Mouse (Mus musculus) liver, embryonic 13.5 days (tissue): ENCODE measurements around the gene Pi4kb. TPM values are rescaled to one million over a fixed set of nuclear protein-coding genes. Genes with fewer than 3 reads are reported as not detected.
A peak's percentile ranks its signal among the peaks of the same experiment; 100 is the strongest.

Experiments used
- ATAC-seq: fragments of 200-750 bp; cut with Nextera tagmentation; 2 replicates; pipeline ENCODE4 v1.8.0; 2017; ENCODE audit warnings: low read depth, mild to moderate bottlenecking, moderate number of reproducible peaks, moderate library complexity
- DNase-seq: peaks from one replicate; pipeline ENCODE4 v3.0.0; 2022
- H3K27ac ChIP-seq: fragments of 300-500 bp; sonication (generic); 2 replicates; pipeline ENCODE4 v1.5.1; 2015; ENCODE audit warnings: moderate library complexity, mild to moderate bottlenecking, inconsistent platforms
- H3K27me3 ChIP-seq: fragments of 300-500 bp; sonication (generic); 2 replicates; pipeline ENCODE4 v1.6.1; 2015; ENCODE audit warnings: mild to moderate bottlenecking, inconsistent platforms
- H3K36me3 ChIP-seq: fragments of 300-500 bp; sonication (generic); 2 replicates; pipeline ENCODE4 v1.6.1; 2015; ENCODE audit warnings: mild to moderate bottlenecking, inconsistent platforms
- H3K4me1 ChIP-seq: fragments of 300-500 bp; sonication (generic); replicated peaks from 2 replicates; pipeline ENCODE4 v1.6.1; 2015; ENCODE audit warnings: inconsistent platforms
- H3K4me2 ChIP-seq: fragments of 300-500 bp; sonication (generic); 2 replicates; pipeline ENCODE4 v1.6.1; 2015; ENCODE audit warnings: inconsistent platforms, mild to moderate bottlenecking, moderate library complexity
- H3K4me3 ChIP-seq: fragments of 300-500 bp; sonication (generic); replicated peaks from 2 replicates; pipeline ENCODE4 v1.5.1; 2015; ENCODE audit warnings: mild to moderate bottlenecking, inconsistent platforms
- H3K9ac ChIP-seq: fragments of 300-500 bp; sonication (generic); 2 replicates; pipeline ENCODE4 v1.6.1; 2015; ENCODE audit warnings: mild to moderate bottlenecking, inconsistent platforms
- H3K9me3 ChIP-seq: fragments of 300-500 bp; sonication (generic); replicated peaks from 2 replicates; pipeline ENCODE4 v1.6.1; 2016; ENCODE audit warnings: inconsistent platforms
- WGBS: fragments of 180-500 bp; shearing (Covaris S2); methylation state at CpG from one replicate; pipeline ENCODE4 v1.1.7; 2015; ENCODE audit not compliant: insufficient replicate concordance; 5-methylcytosine and 5-hydroxymethylcytosine counted together
- polyA plus RNA-seq: library from polyadenylated mRNA; unstranded; fragments of >200 nt; fragmentation: Nextera tagmentation; extraction: Ambion mirVana; gene quantifications from 2 replicates; pipeline ENCODE4 v1.2.1, GENCODE M21; 2015

Pi4kb gene
- polyA plus RNA-seq, 1 experiment from 2014 or later, result 12.4 TPM

DNA sequence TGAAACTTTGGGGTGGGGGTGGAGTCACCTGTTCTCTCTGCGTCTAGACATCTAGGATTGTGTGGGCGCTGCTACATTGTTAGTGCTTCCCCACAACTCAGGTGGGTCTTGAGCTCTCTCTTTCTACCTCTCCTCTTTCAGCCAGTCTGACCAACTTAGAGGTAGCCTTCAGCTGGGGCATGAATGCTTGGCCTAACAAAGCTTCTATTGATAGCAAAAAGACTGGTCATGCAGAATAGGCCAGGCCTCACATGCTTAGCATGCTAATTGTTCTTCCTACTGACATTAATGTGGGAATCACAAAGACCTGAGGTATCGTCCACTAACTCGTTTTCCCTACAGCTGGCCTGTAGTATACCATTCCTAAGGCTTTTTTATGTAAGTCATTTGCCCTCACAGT lies 28.0 kb downstream of the Pi4kb start:
- peaks cover 89% of the 10 kb centered on the region for H3K36me3 ChIP-seq
- peaks cover 20% of the 10 kb centered on the region for H3K4me1 ChIP-seq
- no peaks in the 10 kb centered on the region for H3K27me3 ChIP-seq
- no peaks in the 10 kb centered on the region for H3K9me3 ChIP-seq
- ATAC-seq (no peak), DNase-seq (no peak)
- no peak overlapping the region for H3K9ac ChIP-seq
- WGBS, result 78% methylated on average over 4 of the region's 4 CpGs
- H3K4me2 ChIP-seq, result no peak overlapping the region
- H3K4me3 ChIP-seq, result no peak overlapping the region
- no peak overlapping the region for H3K27ac ChIP-seq

GRCm38 (mm10) chr3:95003273-95003672 lies 28.7 kb downstream of the Pi4kb start:
- DNase-seq, result no peak
- H3K27me3 ChIP-seq, result no peaks in the 10 kb centered on the region
- H3K27ac ChIP-seq, result no peak overlapping the region
- H3K4me3 ChIP-seq, result no peak overlapping the region
- ATAC-seq, result no peak
- H3K4me2 ChIP-seq, result no peak overlapping the region
- H3K9me3 ChIP-seq, result no peaks in the 10 kb centered on the region
- no peak overlapping the region for H3K9ac ChIP-seq
- H3K36me3 ChIP-seq, result peaks cover 92% of the 10 kb centered on the region
- peaks cover 20% of the 10 kb centered on the region for H3K4me1 ChIP-seq

DNA sequence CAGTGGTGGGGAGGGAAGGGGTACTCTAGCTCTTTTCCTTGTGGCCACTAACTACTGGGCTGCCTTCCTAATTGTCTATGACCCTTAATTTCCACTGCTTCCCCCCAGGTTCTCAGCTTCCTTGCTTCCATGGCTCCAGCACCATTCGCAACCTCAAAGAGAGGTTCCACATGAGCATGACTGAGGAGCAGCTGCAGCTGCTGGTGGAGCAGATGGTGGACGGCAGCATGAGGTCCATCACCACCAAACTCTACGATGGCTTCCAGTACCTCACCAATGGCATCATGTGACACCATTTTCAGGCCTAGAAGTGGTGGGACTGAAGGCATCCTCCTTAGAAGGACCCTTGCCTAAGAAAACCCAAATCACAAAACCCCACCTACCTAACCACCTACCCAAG lies 31.1 kb downstream of the Pi4kb start:
- H3K9ac ChIP-seq, result no peak overlapping the region
- no peak overlapping the region for H3K4me3 ChIP-seq
- H3K27ac ChIP-seq, result no peak overlapping the region
- ATAC-seq (no peak), DNase-seq (no peak)
- H3K4me1 ChIP-seq, result peaks cover 28% of the 10 kb centered on the region
- no peaks in the 10 kb centered on the region for H3K27me3 ChIP-seq
- H3K9me3 ChIP-seq, result no peaks in the 10 kb centered on the region
- H3K4me2 ChIP-seq, result no peak overlapping the region
- 81% methylated on average over 3 of the region's 3 CpGs for WGBS
- peaks cover 95% of the 10 kb centered on the region for H3K36me3 ChIP-seq

GRCm38 (mm10) chr3:95007706-95008105 lies 33.2 kb downstream of the Pi4kb start:
- Histone ChIP-seq H3K27me3 (no peaks in the 10 kb centered on the region), H3K4me1 (peaks cover 45% of the 10 kb centered on the region), H3K9me3 (no peaks in the 10 kb centered on the region), H3K27ac (no peak overlapping the region), H3K4me3 (no peak overlapping the region), H3K36me3 (peaks cover 94% of the 10 kb centered on the region), H3K9ac (no peak overlapping the region), H3K4me2 (no peak overlapping the region)
- ATAC-seq (no peak), DNase-seq (no peak)
- whole genome bisulfite sequencing, result 79% methylated on average over 9 of the region's 9 CpGs

- 80% methylated on average over 7 of the region's 7 CpGs for WGBS
- H3K27ac ChIP-seq, result no peak overlapping the region
- H3K4me1 ChIP-seq, result peaks cover 46% of the 10 kb centered on the region
- peaks cover 69% of the 10 kb centered on the region for H3K36me3 ChIP-seq
- no peak overlapping the region for H3K9ac ChIP-seq
- no peak overlapping the region for H3K4me3 ChIP-seq
- H3K27me3 ChIP-seq, result no peaks in the 10 kb centered on the region
- H3K4me2 ChIP-seq, result no peak overlapping the region
- no peaks in the 10 kb centered on the region for H3K9me3 ChIP-seq
- ATAC-seq (no peak), DNase-seq (no peak)
These were observed 35.9 kb downstream of the Pi4kb start for GRCm38 (mm10) chr3:95010396-95010795.

DNA sequence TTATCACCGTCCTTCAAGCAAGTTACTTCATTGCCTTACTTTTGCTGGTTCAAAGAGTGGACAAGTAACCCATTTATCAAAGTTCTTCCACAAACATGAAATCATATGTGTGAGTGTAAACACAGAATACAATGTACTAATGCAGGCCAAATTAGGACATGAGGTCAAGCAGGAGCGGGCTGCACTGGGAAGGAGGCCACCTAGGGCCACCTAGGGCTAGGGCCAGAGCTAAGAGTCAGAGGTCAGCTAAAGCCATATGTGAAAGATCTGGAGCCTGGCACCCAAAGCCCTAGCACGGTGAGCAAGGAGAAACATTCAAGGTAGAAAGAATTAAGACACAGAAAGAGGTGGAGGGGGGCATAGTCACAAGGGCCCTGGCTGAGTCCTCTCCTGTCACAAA lies 38.5 kb downstream of the Pi4kb start:
- Histone ChIP-seq H3K27ac (no peak overlapping the region), H3K9me3 (no peaks in the 10 kb centered on the region), H3K36me3 (peaks cover 43% of the 10 kb centered on the region), H3K4me3 (peak overlapping the region; percentile 85), H3K4me2 (peak overlapping the region; percentile 97), H3K9ac (peak overlapping the region; percentile 85), H3K27me3 (no peaks in the 10 kb centered on the region), H3K4me1 (peaks cover 55% of the 10 kb centered on the region)
- WGBS, result 83% methylated on average over 3 of the region's 3 CpGs
- ATAC-seq (no peak), DNase-seq (no peak)

GRCm38 (mm10) chr3:95013699-95014427 lies 39.3 kb downstream of the Pi4kb start:
- peaks cover 34% of the 10 kb centered on the region for H3K36me3 ChIP-seq
- H3K27me3 ChIP-seq, result no peaks in the 10 kb centered on the region
- ATAC-seq (no peak), DNase-seq (no peak)
- H3K9me3 ChIP-seq, result no peaks in the 10 kb centered on the region
- H3K4me1 ChIP-seq, result peaks cover 63% of the 10 kb centered on the region
- H3K27ac ChIP-seq, result peak overlapping the region; percentile 90
- H3K9ac ChIP-seq, result peak overlapping the region; percentile 85
- peak overlapping the region; percentile 97 for H3K4me2 ChIP-seq
- H3K4me3 ChIP-seq, result peak overlapping the region; percentile 85
- WGBS, result 25% methylated on average over 13 of the region's 13 CpGs

DNA sequence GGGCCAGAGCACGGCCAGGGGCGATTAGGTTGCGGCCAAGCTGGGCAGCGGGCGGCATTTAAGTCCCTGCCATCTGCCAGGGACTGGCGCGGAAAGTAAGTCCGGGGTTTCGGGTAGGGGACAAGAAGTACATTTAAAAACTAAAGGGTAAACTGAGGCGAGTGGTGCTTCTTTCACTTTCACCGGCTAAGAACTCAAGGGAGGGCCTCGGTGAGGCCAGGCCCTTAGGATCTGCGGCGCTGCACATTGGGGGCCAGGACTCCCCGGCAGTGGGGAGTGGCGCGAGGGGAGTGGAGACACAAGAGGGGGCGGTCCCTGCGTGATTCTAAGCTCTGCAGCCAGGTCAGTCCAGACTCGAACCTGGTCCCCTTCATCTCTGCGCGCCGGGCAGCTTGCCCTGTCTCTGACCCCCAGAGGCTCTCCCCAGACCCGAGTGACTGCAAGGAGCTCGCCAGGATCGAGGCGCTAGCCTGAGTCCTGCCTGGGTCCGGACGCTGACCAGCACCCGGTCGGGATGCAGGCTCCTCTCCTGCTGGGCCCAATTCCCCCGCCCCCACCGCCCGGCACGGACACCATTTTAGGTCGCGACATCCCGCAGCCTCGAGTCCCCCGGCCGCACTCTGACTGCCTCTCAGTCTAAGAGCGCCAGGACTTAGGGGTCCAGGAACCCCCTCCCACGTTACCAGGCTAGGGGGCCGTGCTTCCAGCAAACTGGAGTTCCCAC lies 40.1 kb downstream of the Pi4kb start:
- H3K9me3 ChIP-seq, result no peaks in the 10 kb centered on the region
- peaks cover 27% of the 10 kb centered on the region for H3K36me3 ChIP-seq
- peak overlapping the region; percentile 97 for H3K4me2 ChIP-seq
- H3K27ac ChIP-seq, result peak overlapping the region; percentile 90
- peaks cover 63% of the 10 kb centered on the region for H3K4me1 ChIP-seq
- peak overlapping the region; percentile 85 for H3K4me3 ChIP-seq
- ATAC-seq (no peak), DNase-seq (peak; percentile 74)
- H3K27me3 ChIP-seq, result no peaks in the 10 kb centered on the region
- WGBS, result under 1% methylated on average over 42 of the region's 44 CpGs
- H3K9ac ChIP-seq, result peak overlapping the region; percentile 85

- ATAC-seq (peak; percentile 97), DNase-seq (peak; percentile 99)
- H3K4me1 ChIP-seq, result peaks cover 56% of the 10 kb centered on the region
- under 1% methylated on average over 29 of the region's 37 CpGs for WGBS
- H3K27me3 ChIP-seq, result no peaks in the 10 kb centered on the region
- peak within 1 kb of the TSS; percentile 85 for H3K4me3 ChIP-seq
- H3K4me2 ChIP-seq, result peak within 1 kb of the TSS; percentile 97
- no peaks in the 10 kb centered on the region for H3K9me3 ChIP-seq
- peak within 1 kb of the TSS; percentile 85 for H3K9ac ChIP-seq
- peak within 1 kb of the TSS; percentile 97 for H3K27ac ChIP-seq
- peaks cover 22% of the 10 kb centered on the region for H3K36me3 ChIP-seq
These were observed 40.9 kb downstream of the Pi4kb start, which contains the start of gene Zfp687 for GRCm38 (mm10) chr3:95015337-95015872. Zfp687 (minus strand) TSS chr3:95015448.

GRCm38 (mm10) chr3:95015891-95016531 lies 41.5 kb downstream of the Pi4kb start:
- no peaks in the 10 kb centered on the region for H3K9me3 ChIP-seq
- DNase-seq (peak; percentile 91), ATAC-seq (peak; percentile 65)
- H3K4me3 ChIP-seq, result peak overlapping the region; percentile 85
- under 1% methylated on average over 40 of the region's 40 CpGs for WGBS
- H3K27me3 ChIP-seq, result no peaks in the 10 kb centered on the region
- peak overlapping the region; percentile 97 for H3K27ac ChIP-seq
- H3K9ac ChIP-seq, result peak overlapping the region; percentile 83
- peak overlapping the region; percentile 86 for H3K4me2 ChIP-seq
- H3K36me3 ChIP-seq, result peaks cover 20% of the 10 kb centered on the region
- H3K4me1 ChIP-seq, result peaks cover 53% of the 10 kb centered on the region

GRCm38 (mm10) chr3:95016532-95017056 lies 42.1 kb downstream of the Pi4kb start:
- H3K4me3 ChIP-seq, result peak overlapping the region; percentile 85
- 4% methylated on average over 21 of the region's 21 CpGs for WGBS
- ATAC-seq, result no peak

More at GRCm38 (mm10) chr3:95016532-95017056, 42.1 kb downstream of the Pi4kb start:
- Histone ChIP-seq H3K4me2 (peak overlapping the region; percentile 86), H3K36me3 (peaks cover 15% of the 10 kb centered on the region), H3K9ac (peak overlapping the region; percentile 83), H3K27ac (peak overlapping the region; percentile 97), H3K4me1 (peaks cover 47% of the 10 kb centered on the region), H3K27me3 (no peaks in the 10 kb centered on the region), H3K9me3 (no peaks in the 10 kb centered on the region)
- DNase-seq, result no peak
